Mouse (Mus musculus) erythroblast, adult 5-6 weeks (primary cell): ENCODE measurements around the gene Plg. TPM values are rescaled to one million over a fixed set of nuclear protein-coding genes. Genes with fewer than 3 reads are reported as not detected.

ENCODE experiments used
- ATAC-seq: replicated peaks from 2 replicates; pipeline ENCODE4 v1.8.0; 2016; ENCODE audit warnings: moderate number of reproducible peaks, mild to moderate bottlenecking, moderate TSS enrichment, inconsistent platforms; ENCODE audit not compliant: poor library complexity, low FRiP score, severe bottlenecking
- total RNA-seq, 2 experiments: library from RNA; stranded (forward) in 1 of 2; stranded (reverse) in 1 of 2; fragments of 150-400 nt in 1 of 2; fragments of 200-764, 138-1000 nt in 1 of 2; gene quantifications; 2 replicates each; pipeline versions ENCODE4 v1.2.3 to v1.2.4; 2015 to 2017; ENCODE audit warnings: low replicate concordance in 2 of 2

Plg gene
- total RNA-seq, 2 experiments from 2014 or later: not detected

- ATAC-seq: no peak
Observed at GRCm38 (mm10) chr17:12444561-12444960, 66.2 kb downstream of the Plg start.

- no peak for ATAC-seq
Observed at GRCm38 (mm10) chr17:12451234-12451633, 72.8 kb downstream of the Plg start.

- no peak for ATAC-seq
Observed at GRCm38 (mm10) chr17:12452862-12453531, 74.6 kb downstream of the Plg start.

- ATAC-seq: no peak
Observed at GRCm38 (mm10) chr17:12453691-12454090, 75.3 kb downstream of the Plg start.

GRCm38 (mm10) chr17:12455143-12455790, 76.9 kb downstream of the Plg start:
- ATAC-seq: 0 out of 2 replicates have a peak, but pooled peaks have one; percentile 64

GRCm38 (mm10) chr17:12461168-12461567, 82.8 kb downstream of the Plg start:
- no peak for ATAC-seq

- no peak for ATAC-seq
Observed at GRCm38 (mm10) chr17:12466501-12467000, 88.1 kb downstream of the Plg start.

- no peak for ATAC-seq
Observed at GRCm38 (mm10) chr17:12467642-12468041, 89.2 kb downstream of the Plg start.

GRCm38 (mm10) chr17:12468745-12469144, 90.3 kb downstream of the Plg start:
- ATAC-seq: no peak

Other genes starting within 250 kb of the Plg start
- 0.77 and 1.3 TPM in 2 replicates for gene Map3k4, start 59.8 kb upstream of the Plg start, total RNA-seq (2015; ENCODE audit: low replicate concordance)
- gene Map3k4, start 59.8 kb upstream of the Plg start, total RNA-seq (2017; ENCODE audit: low replicate concordance): 6.3 and 7.2 TPM in 2 replicates
- gene Slc22a3, start 129.1 kb downstream of the Plg start, total RNA-seq (2015; ENCODE audit: low replicate concordance): 0.63 TPM in 1 of 2 replicates, not detected in the other
- 1.0 and 1.3 TPM in 2 replicates for gene Slc22a3, start 129.1 kb downstream of the Plg start, total RNA-seq (2017; ENCODE audit: low replicate concordance)
- gene Slc22a2, start 205.5 kb downstream of the Plg start, total RNA-seq (2015; ENCODE audit: low replicate concordance): not detected in 2 replicates
- not detected in 2 replicates for gene Slc22a2, start 205.5 kb downstream of the Plg start, total RNA-seq (2017; ENCODE audit: low replicate concordance)